Mouse (Mus musculus) mature B cell (primary cell): ENCODE results near the gene Irf7.

Experiments used
- in situ Hi-C: fragments of 300-500 bp; cut with MboI; formaldehyde crosslinking; loops from 2 replicates; pipeline ENCODE4 v1.14.3; 2019

Gene Irf7

DNA sequence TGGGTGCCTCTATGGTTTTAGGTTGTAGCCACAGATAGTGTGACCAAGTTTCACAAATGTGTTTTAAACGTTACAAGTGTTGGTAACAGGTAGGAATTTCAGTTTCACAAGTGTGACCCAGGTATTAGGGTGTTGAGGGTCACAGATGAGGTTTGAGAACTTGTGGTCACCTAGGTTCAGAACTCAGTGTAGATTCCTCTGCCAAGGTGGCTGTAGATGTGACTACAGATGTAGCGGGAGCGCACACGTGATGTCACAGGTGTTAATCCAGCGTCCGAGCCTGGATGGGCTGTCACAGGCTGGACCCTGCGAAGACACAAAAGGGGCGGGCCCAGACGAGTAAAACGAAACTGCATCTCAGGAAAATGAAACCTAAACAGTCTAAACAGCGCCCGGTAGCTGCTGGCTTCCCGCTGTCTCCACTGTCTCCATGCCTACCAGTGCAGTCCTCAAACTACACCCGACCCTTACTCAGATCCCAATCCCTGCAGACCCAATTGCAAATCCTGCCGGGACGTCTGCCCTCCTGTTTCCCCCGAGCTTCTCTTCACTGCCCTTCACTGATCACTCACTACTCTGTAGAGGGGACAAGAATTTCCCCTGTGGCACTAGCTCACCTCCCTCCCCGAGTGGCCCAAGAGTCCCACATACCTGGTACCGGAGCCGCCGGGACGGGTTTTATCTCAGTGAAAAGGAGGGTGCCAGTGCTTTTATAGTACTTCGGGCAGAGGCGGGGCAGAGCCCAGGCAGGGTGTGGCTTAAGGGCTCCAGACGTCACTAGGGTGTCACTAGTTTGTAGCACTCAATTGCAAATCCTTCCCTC lies at the start of gene Irf7:
Gene Irf7 (minus strand): TSS at position 743 of the 823 bp plus-strand sequence.
- in situ Hi-C loops, result no loop called here

DNA sequence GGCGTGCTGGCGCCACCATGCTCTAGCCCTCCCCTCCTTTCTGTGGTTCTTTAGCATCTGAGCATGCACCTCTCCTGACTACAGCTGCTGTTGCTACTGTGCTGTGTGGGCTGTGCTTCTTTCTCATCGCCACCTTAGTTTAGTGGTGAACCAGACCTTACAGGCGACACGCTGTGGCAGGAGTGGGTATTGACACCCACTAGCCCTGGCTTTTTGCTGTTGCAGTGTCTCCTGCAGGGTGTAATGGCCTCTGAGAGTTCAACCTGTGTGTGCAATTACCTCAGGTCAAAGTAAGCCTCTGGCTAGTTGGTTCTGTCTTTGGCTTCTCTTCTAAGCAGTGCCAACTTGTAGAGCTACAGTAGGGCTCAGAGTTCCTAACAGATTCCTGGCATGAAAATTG lies 49.7 kb upstream of the Irf7 start:
- in situ Hi-C loops, result no loop called here

DNA sequence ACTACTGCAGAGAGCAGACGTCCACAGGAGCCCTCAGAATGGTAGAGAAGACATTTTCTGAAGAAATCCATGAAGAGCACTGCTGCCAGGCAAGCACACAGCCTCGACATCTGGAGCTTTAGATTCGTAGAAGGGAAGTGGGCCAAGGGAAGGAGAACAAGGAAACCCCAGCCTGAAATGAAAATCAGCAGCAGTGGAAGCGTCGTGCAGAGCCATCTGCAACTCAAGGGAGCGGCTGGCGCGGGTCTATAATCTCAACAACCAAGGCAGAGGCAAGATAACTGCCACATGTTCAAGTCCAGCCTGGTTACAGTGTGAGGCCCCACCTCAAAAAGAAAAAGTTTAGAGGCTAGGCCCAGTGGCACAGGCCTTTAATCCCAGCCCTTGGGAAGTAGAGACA lies 48.8 kb upstream of the Irf7 start:
- in situ Hi-C loops, result no loop called here

- in situ Hi-C loops, result no loop called here
Observed at GRCm38 (mm10) chr7:141314416-141314815, 48.1 kb upstream of the Irf7 start.

DNA sequence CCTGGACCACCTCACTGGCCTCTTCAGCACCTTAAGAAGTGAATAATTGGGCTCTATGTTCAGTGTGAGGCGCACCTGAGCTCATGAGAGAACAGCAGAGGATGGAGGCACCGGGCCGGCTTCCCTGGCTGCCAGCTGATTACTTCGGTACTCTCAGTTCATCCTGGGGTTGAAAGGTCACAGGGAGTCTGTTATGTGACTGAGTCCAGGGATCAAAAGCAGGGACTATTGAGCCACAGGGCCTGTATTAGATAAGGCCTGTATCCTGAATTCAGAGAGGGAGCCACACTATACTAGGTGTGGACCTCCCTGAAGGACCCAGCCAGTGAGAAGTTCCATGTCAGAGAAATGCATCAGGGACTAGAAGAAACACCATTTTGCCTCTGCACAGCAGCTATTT lies 38.3 kb upstream of the Irf7 start:
- in situ Hi-C loops, result no loop called here

- in situ Hi-C loops, result no loop called here
Observed at GRCm38 (mm10) chr7:141302702-141303268, 36.5 kb upstream of the Irf7 start.

GRCm38 (mm10) chr7:141301386-141301785 lies 35.1 kb upstream of the Irf7 start:
- in situ Hi-C loops, result no loop called here

GRCm38 (mm10) chr7:141299175-141299574 lies 32.9 kb upstream of the Irf7 start:
- in situ Hi-C loops, result no loop called here

DNA sequence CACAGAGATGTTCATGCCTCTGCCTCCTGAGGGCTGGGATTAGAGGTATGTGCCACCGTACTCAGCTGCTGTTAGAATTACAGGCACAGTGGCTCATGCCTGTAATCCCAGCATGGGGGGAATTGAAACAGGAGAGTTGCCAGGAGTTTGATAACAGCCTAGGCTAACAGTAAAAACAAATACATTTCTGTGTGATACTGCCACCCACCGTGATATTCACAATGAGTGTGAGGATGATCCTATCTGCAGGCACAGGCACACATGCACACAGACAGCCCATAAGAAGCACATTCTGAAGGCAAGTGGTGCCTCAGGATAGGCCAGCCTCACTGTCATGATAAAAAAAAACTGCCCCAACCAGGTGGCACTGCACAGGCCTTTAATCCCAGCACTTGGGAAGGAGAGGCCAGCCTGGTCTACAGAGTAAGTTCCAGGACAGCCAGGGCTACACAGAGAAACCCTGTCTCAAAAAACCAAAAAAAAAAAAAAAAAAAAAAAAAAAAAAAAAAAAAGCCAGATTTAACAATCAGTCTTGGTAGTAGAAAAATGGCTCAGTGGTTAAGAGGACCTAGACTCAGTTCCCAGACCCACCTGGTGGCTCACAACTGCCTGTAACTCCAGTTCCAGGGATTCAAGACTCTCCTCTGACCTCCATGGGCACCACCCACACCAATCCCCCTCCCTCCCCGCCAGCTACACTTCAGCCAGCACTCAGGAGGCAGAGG lies 31.8 kb upstream of the Irf7 start:
- in situ Hi-C loops, result no loop called here

GRCm38 (mm10) chr7:141294479-141294878 lies 28.2 kb upstream of the Irf7 start:
- in situ Hi-C loops, result no loop called here

GRCm38 (mm10) chr7:141293852-141294471 lies 27.7 kb upstream of the Irf7 start:
- in situ Hi-C loops, result no loop called here

DNA sequence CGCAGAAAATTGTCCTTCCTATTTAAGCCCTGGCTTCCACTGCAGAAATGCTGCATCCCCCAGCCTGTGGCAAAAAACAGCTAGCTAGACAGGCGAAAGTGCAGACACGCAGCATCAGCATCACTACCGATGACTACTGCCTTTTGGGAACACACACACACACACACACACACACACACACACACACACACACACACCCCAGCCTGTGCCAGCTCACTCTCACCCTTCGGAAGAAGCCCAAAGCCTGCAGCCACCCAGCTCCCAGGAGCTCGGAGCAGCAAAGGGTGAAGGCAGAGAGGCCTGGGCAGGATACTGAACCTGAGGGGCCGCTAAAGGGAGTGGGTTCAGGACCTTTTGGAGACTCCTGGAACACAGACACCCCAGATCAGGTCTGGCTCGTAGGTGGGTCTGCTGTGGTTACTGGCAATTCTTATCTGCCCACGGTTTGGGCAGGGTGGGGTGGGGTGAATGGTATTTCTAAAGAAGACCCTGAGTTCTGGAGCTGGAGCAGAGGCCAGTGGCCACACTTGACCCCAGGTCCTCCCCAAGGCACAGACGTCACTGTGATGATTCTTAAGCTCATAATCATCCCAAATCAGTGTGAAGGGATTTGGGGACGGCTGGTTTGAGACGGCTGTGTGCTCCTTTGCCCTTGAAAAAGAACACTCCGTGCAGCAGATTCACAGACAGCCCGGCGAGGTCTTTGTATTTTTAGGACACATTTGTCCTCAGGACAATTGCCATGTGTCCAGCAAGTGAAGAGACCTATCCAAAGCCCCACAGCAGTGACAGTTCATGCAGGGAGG lies 26.5 kb upstream of the Irf7 start:
- in situ Hi-C loops, result no loop called here

- in situ Hi-C loops, result no loop called here
Observed at GRCm38 (mm10) chr7:141291921-141292582, 25.8 kb upstream of the Irf7 start, which contains the start of gene Drd4. TSS of gene Drd4 (plus strand) at chr7:141292006.

GRCm38 (mm10) chr7:141288042-141288441 lies 21.8 kb upstream of the Irf7 start:
- in situ Hi-C loops, result no loop called here

DNA sequence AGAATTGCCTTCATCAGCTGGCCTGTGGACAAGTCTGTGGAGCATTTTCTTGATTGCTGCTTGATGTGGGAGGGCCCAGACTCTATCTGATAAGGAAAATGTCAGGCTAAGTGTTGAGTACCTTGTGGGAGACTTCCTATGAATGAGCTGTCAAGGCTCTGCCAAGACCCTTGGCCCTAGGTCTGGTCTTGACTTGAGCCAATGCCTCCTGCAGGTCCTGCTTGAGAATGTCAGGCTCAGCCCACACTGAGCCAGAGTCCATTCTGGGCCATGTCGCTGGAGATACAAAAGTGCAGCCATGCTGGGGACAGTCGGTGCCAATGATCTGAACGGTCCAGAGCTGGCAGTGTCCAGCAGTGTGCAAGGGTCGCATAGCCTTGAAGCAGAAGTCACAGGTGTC lies 16.5 kb upstream of the Irf7 start:
- in situ Hi-C loops, result no loop called here

DNA sequence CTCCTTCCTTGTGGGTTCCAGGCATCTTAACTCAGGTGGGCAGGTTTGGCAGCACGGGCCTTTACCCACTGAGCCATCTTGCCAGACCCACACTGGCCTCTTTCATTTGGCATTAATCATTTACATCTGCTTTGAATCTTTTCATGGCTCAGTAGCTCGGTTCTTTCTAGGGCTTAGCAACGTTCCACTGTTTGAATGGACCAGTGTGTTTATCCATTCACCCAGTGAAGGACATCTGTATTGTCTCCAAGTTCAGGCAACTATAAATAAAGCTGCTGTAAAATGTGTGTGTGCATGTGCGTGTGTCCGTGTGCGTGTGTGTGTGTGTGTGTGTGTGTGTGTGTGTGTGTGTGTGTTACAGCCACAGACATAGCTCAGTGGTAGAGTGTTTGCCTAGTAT lies 15.2 kb upstream of the Irf7 start:
- in situ Hi-C loops, result no loop called here

- in situ Hi-C loops, result no loop called here
Observed at GRCm38 (mm10) chr7:141278766-141279590, 12.7 kb upstream of the Irf7 start, which contains the start of gene Sct. TSS of gene Sct (minus strand) at chr7:141279133.

DNA sequence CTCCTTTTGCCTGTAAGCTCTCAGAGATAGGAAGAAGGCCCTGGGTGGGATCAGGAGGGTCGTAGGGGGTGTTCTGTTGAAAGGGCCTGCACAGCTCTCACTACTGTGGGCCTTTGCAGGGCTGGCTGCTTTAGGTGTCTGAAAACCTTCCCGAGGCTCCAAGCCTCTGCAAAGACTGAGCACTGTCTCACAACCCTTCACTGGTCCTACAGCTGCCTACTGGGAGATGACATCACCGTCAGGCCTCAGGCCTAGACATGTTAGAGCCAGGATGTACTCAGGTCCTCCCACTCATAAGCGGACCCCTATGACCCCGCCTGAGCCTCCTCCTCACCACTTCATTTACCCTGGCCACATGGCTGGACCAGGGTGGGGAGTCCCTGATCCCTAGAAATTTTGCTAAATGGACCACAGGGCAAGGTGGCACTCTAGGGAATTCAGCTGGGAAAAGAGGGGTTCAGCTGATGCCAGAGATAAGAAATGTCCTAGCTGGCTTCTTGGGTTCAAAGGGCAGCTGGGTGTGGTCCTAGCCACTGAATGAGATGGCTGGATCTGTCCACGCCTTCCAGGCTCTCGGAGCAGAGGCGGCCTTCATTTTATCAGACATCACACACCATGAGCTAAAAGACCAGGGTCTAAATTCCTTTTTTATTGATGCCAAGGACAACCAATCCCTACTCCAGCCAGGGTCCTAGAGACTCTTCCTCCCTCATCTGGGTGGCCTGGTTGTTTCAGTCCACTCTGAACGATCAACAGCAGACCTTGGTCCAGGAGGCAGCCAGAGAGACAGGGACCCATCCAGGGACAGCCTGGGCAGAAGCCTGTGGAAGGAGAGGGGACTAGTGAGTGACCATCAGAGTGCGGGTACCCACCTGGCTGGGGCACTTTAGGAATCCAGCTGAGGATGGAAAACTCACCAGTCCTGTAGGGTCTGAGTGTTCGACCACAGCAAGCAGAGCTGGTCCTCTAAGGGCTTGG lies 11.7 kb upstream of the Irf7 start:
- in situ Hi-C loops, result no loop called here

DNA sequence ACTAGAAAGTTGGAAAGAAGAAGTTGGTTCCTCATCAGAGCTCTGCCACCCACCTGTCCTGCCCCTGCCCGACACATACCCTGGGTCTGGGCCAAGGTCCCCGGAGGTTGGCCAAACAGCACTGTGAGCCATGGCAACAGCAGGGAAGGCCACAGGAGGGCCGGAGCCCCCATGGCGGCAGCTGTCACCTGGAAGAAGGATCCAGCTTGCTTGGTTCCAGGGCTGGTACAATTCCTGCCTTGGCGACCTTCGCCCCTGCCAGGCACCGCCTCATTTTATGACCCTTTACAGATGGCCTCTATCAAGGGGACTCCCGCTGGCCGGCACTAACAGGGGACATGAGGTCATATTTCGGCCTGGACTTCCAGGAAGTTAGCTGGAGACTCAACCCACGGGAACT lies 10.3 kb upstream of the Irf7 start, which contains the start of gene Cdhr5:
Gene Cdhr5 (minus strand): TSS at position 241 of the 400 bp plus-strand sequence.
- in situ Hi-C loops, result no loop called here
